Mouse (Mus musculus) kidney, embryonic 14.5 days (tissue): Measurements from ENCODE around the gene Timm8a1. TPM values are rescaled to one million over a fixed set of nuclear protein-coding genes. Genes with fewer than 3 reads are reported as not detected.
"Not testable (repeated sequence)": the region's sequence is repeated elsewhere in the genome, so short reads cannot be mapped to it uniquely, and the experiment has no call there.

Experiments used
- ATAC-seq: fragments of 200-750 bp; cut with Nextera tagmentation; 2 replicates; pipeline ENCODE4 v1.8.0; 2017; ENCODE audit warnings: moderate number of reproducible peaks, mild to moderate bottlenecking, moderate TSS enrichment, moderate library complexity; ENCODE audit not compliant: low FRiP score, low TSS enrichment
- H3K27ac ChIP-seq: fragments of 300-500 bp; sonication (generic); 2 replicates; pipeline ENCODE4 v1.5.1; 2014; ENCODE audit warnings: low read depth, mild to moderate bottlenecking, low read length, moderate library complexity, mixed read lengths
- H3K27me3 ChIP-seq: fragments of 300-500 bp; sonication (generic); 2 replicates; pipeline ENCODE4 v1.6.1; 2014; ENCODE audit warnings: mild to moderate bottlenecking, low read length; ENCODE audit not compliant: control insufficient read depth, insufficient read depth
- H3K36me3 ChIP-seq: fragments of 300-500 bp; sonication (generic); 2 replicates; pipeline ENCODE4 v1.6.1; 2014; ENCODE audit warnings: low read length, mixed read lengths; ENCODE audit not compliant: control insufficient read depth, insufficient read depth
- H3K4me1 ChIP-seq: fragments of 300-500 bp; sonication (generic); 2 replicates; pipeline ENCODE4 v1.6.1; 2014; ENCODE audit warnings: low read length, mixed read lengths; ENCODE audit not compliant: control insufficient read depth, insufficient read depth
- H3K4me2 ChIP-seq: fragments of 300-500 bp; sonication (generic); replicated peaks from 2 replicates; pipeline ENCODE4 v1.6.1; 2014; ENCODE audit warnings: low read depth, mild to moderate bottlenecking, low read length
- H3K4me3 ChIP-seq: fragments of 300-500 bp; sonication (generic); 2 replicates; pipeline ENCODE4 v1.5.1; 2014; ENCODE audit warnings: mild to moderate bottlenecking, low read length
- H3K9ac ChIP-seq: fragments of 300-500 bp; sonication (generic); 2 replicates; pipeline ENCODE4 v1.6.1; 2014; ENCODE audit warnings: low read depth, mild to moderate bottlenecking, low read length, moderate library complexity
- H3K9me3 ChIP-seq: fragments of 300-500 bp; sonication (generic); 2 replicates; pipeline ENCODE4 v1.6.1; 2016; ENCODE audit warnings: low read length; ENCODE audit not compliant: control insufficient read depth
- WGBS: fragments of 180-500 bp; shearing (Covaris S2); extraction: QIAGEN DNeasy Blood & Tissue Kit; methylation state at CpG from one replicate; pipeline ENCODE4 v1.1.7; 2014; 5-methylcytosine and 5-hydroxymethylcytosine counted together
- polyA plus RNA-seq: library from polyadenylated mRNA; unstranded; fragments of >200 nt; fragmentation: Nextera tagmentation; extraction: Ambion mirVana; gene quantifications from 2 replicates; pipeline ENCODE4 v1.2.1, GENCODE M21; 2014

Timm8a1 gene
- polyA plus RNA-seq, 1 experiment from 2014 or later = 92.6 TPM

DNA sequence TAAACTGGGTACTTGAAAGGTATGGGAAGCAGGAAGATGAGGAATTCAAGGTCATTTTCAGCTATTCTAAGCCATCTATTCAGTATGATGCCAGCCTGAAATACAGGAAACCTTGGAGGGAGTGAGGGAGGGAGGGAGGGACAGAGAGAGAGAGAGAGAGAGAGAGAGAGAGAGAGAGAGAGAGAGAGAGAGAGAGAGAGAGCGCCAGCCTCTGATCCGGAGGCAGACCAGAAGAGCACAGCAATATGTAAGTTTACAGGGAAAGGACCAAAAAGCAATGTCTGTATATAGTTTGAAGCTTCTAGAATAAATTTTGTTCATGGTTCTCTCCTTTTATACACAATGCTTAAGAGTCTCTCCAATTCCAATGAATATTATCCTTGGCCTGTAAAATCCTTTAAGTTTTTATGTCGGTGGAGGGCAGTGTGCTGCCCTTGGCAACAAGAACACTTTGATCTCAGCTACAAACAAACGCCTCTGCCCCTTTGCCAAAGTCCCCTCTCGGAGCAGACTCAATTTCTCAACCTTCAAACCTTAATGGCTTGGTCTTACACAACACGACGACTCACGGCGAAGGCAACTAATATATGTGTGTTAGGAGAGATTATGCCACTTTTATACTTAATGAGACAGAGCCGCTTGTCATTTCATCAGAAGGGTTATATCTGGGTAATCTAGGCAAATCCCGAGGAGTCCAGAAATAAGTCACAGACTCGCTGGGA lies 1.1 kb downstream of the Timm8a1 start:
- H3K36me3 ChIP-seq = no peaks in the 10 kb centered on the region; the same call in 1 of the 2 replicates
- H3K4me1 ChIP-seq = no peaks in the 10 kb centered on the region
- peak overlapping the region; percentile 49 for H3K4me2 ChIP-seq
- peak overlapping the region; percentile 56 for H3K4me3 ChIP-seq
- no peaks in the 10 kb centered on the region for H3K9me3 ChIP-seq
- WGBS = 29% methylated on average over 12 of the region's 12 CpGs
- H3K9ac ChIP-seq = peak overlapping the region; percentile 59
- no peaks in the 10 kb centered on the region for H3K27me3 ChIP-seq
- H3K27ac ChIP-seq = no peak overlapping the region
- no peak for ATAC-seq

DNA sequence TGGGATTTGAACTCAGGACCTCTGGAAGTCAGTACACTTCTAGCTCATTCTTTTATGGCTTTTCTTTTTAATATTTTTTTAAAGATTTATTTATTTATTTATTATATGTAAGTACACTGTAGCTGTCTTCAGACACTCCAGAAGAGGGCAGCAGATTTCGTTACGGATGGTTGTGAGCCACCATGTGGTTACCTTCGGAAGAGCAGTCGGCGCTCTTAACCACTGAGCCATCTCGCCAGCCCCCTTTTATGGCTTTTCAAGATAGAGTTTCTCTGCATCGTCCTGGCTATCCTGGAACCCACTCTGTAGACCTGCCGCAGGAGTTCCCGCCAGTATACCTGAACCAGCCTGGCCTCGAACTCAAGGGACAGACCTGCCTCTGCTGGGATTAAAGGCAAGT lies 1.9 kb downstream of the Timm8a1 start:
- H3K4me1 ChIP-seq, ATAC-seq, H3K4me2 ChIP-seq, H3K27me3 ChIP-seq, H3K27ac ChIP-seq, H3K4me3 ChIP-seq, H3K9me3 ChIP-seq, H3K36me3 ChIP-seq, H3K9ac ChIP-seq: not testable (repeated sequence)
- 87% methylated on average over 10 of the region's 10 CpGs for WGBS

DNA sequence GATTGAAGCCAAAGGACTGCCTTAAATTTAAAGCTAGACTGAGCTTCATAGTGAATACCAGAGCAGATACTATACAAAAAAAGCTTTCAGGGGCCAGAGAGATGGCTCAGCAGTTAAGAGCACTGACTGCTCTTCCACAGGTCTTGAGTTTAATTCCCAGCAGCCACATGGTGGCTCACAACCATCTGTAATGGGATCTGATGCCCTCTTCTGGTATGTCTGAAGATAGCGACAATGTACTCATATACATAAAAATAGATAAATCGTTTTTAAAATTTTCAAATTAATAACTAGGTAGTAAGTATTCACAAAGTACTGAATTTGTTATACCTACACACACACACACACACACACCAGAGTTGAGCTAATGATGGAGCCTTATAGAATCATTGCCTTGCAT lies 8.3 kb downstream of the Timm8a1 start:
- Histone ChIP-seq H3K4me1 (no peaks in the 10 kb centered on the region), H3K9me3 (no peaks in the 10 kb centered on the region), H3K9ac (no peak overlapping the region), H3K4me2 (no peak overlapping the region), H3K36me3 (no peaks in the 10 kb centered on the region; the same call in 1 of the 2 replicates), H3K27ac (no peak overlapping the region), H3K27me3 (no peaks in the 10 kb centered on the region), H3K4me3 (no peak overlapping the region)
- WGBS = 79% methylated on average over 2 of the region's 2 CpGs
- no peak for ATAC-seq

DNA sequence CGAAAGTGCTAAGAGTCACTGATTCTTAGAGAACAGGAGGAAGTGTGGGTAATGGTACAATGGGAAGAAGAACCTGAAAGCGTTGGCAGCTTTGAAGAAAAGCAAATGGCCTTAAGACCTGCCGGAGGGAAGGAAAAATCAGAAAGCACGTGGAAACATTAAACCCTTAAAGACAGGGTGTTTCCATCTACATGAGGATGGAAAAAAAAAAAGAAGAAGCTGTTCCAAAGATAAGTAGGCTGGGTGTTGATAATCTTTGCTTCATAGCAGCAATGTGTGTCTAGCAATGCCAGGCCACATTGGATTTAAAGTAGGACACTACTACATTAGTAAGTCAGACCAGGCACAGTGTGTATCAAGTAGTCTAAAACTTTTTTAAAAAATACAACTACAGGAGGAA lies 16.4 kb downstream of the Timm8a1 start:
- Histone ChIP-seq H3K4me3 (no peak overlapping the region), H3K4me2 (no peak overlapping the region), H3K4me1 (no peaks in the 10 kb centered on the region), H3K36me3 (no peaks in the 10 kb centered on the region), H3K27me3 (no peaks in the 10 kb centered on the region), H3K27ac (no peak overlapping the region), H3K9ac (no peak overlapping the region), H3K9me3 (no peaks in the 10 kb centered on the region)
- no peak for ATAC-seq
- WGBS = 80% methylated on average over 4 of the region's 4 CpGs

DNA sequence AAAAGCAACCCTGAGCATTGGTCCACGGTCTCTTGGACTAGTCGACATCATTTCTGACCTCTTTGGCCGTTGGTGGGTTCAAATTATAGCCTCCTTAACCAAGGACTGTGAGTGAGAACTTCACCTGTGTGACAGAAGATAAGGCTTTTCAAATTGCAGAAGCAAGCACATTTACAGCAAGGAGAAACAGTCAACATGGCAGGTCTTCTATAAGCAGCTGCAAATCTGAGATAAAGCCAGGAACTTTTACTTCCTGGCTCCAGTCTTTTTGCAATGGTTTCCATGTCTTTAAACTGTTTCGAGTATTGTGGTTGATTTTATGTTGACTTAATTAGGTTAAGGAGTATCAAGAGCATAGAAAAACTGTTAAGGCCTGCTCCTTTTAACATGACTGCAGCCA lies 17.9 kb downstream of the Timm8a1 start:
- Histone ChIP-seq H3K36me3 (no peaks in the 10 kb centered on the region), H3K4me1 (no peaks in the 10 kb centered on the region), H3K27ac (no peak overlapping the region)

DNA sequence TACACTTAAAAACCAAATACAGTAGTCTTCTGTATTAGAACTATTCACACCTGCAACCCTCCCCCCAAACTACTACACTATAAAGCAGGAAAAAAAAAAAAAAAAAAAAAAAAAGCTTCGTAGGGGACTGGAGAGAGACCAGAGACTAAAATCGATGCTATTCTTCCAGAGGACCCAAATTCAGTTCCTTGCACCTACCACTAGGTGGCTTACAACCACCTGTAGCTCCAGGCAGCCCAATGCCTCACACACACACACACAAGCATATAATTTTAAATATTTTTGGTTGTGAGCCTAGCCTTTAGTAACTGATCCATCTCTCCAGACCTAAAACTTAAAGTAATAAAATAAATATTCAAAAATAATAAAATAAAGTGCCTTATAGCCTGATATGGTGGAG lies 32.2 kb downstream of the Timm8a1 start:
- H3K4me2 ChIP-seq = no peak overlapping the region
- 59% methylated on average over 2 of the region's 2 CpGs for WGBS
- H3K4me3 ChIP-seq = no peak overlapping the region
- no peaks in the 10 kb centered on the region for H3K4me1 ChIP-seq
- no peak overlapping the region for H3K27ac ChIP-seq
- ATAC-seq = no peak
- H3K36me3 ChIP-seq = no peaks in the 10 kb centered on the region
- H3K9me3 ChIP-seq = no peaks in the 10 kb centered on the region
- H3K27me3 ChIP-seq = no peaks in the 10 kb centered on the region
- H3K9ac ChIP-seq = no peak overlapping the region

More for the DNA sequence above, 17.9 kb downstream of the Timm8a1 start:
- WGBS = 77% methylated on average over 4 of the region's 4 CpGs
- ATAC-seq = no peak
- Histone ChIP-seq H3K27me3 (no peaks in the 10 kb centered on the region), H3K4me2 (no peak overlapping the region), H3K4me3 (no peak overlapping the region), H3K9me3 (no peaks in the 10 kb centered on the region), H3K9ac (no peak overlapping the region)

DNA sequence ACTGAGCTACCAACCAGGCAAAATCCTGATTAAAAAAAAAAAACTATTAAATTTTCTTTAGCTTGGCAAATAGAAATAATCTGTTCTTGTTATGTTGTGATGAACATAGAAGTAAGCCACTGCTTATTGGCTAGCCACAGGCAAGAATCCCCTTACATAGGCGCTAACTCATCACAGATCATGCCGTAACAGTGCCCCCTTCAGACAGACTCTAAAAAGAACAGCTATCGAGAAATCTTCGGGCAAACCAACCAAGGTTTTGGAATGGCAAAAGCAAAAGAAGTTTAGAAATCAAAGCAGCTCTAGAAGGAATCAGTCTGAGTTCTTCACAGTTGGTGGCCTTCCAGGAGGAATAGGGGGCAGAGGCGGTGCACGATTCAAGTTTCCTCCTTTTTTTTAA lies 33.7 kb downstream of the Timm8a1 start:
- Histone ChIP-seq H3K27me3 (no peaks in the 10 kb centered on the region), H3K9me3 (no peaks in the 10 kb centered on the region), H3K4me2 (no peak overlapping the region), H3K9ac (no peak overlapping the region), H3K4me1 (no peaks in the 10 kb centered on the region), H3K4me3 (no peak overlapping the region), H3K36me3 (no peaks in the 10 kb centered on the region), H3K27ac (no peak overlapping the region)
- ATAC-seq = no peak
- WGBS = 66% methylated on average over 6 of the region's 6 CpGs

DNA sequence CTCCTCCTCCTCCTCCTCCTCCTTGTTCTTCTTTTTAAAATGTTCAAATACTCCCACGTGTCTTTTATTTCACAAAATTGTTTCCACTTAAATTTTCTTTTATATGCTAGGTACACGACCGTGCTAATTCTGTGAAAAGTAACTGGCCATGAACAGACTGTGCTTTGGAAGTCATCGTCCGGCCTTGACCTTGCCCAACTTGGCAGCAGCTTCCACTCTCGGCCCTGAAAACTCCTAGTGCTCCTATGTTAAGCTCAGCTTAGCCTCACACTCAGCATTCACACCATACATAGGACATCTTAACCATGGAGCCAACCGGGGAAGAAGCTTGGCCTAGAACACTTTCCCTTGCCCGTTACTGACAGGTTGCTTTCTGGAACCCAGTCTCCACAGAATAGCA lies 41.0 kb downstream of the Timm8a1 start:
- Histone ChIP-seq H3K4me1 (no peaks in the 10 kb centered on the region), H3K9ac (no peak overlapping the region), H3K9me3 (no peaks in the 10 kb centered on the region), H3K36me3 (no peaks in the 10 kb centered on the region), H3K4me2 (no peak overlapping the region), H3K27me3 (no peaks in the 10 kb centered on the region), H3K4me3 (no peak overlapping the region), H3K27ac (no peak overlapping the region)
- ATAC-seq = no peak
- WGBS = 82% methylated on average over 8 of the region's 8 CpGs
